Comparison of ENCODE assay signal across 16 mouse cellular contexts in the genomic region with DNA sequence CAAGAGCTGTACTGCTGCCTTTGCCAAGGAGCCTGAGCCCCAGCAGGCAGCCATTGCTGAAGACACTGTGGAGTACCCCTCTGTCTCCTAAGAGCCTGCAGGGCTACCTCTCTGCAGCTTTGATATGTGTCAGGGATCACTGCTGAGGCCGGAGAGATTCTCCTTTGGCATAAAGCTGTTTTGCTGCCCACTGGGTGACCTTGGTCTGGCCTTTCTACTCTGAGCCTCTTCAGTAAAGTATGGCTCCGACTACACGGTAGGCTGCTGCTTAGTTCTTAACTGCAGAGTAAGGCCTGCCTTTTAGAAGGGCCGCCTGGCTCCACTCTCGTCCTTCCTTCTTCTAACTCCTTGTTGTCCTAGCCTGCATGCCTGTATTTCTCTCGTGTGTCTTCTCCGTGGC.
DNase-seq lines count a peak whose midpoint lies in the region; ATAC-seq and TF ChIP-seq lines count a peak whose summit lies in the region.
"Had no signal": no experiment of that assay in that cellular context is flagged by ENCODE, and none has a peak within 500 bp of the region (broad histone marks: within the 10 kb centered on the region; RNA-seq: fewer than 3 reads in every experiment).

No protein-coding gene starts in this region.

- H3K4me1 ChIP-seq in heart, postnatal 0 days (ENCODE audit: control insufficient read depth, insufficient read depth): peaks cover 24% of the 10 kb centered on the region; the same call in 1 of the 2 replicates
- peaks cover 14% of the 10 kb centered on the region for H3K4me1 ChIP-seq in midbrain, embryonic 10.5 days
- H3K4me1 ChIP-seq in midbrain, embryonic 13.5 days (replicated peaks): no peaks in the 10 kb centered on the region
- H3K4me1 ChIP-seq: limb, embryonic 15.5 days had no signal

- H3K27me3 ChIP-seq in heart, postnatal 0 days (ENCODE audit: control insufficient read depth, insufficient read depth, low read length): no peaks in the 10 kb centered on the region
- no peaks in the 10 kb centered on the region for H3K27me3 ChIP-seq in midbrain, embryonic 10.5 days (ENCODE audit: low read depth, poor library complexity, severe bottlenecking)
- no peaks in the 10 kb centered on the region for H3K27me3 ChIP-seq in midbrain, embryonic 13.5 days
- H3K27me3 ChIP-seq: limb, embryonic 15.5 days had no signal

- no peak for TF ChIP-seq EP300 in heart, postnatal 0 days (IDR thresholded peaks at IDR 0.05; ENCODE audit: low read depth)

- no peak overlapping the region for H3K9ac ChIP-seq in heart, postnatal 0 days (replicated peaks; ENCODE audit: low read depth, low read length)
- H3K9ac ChIP-seq in midbrain, embryonic 13.5 days (replicated peaks): no peak overlapping the region
- H3K9ac ChIP-seq: limb, embryonic 15.5 days had no signal

- ATAC-seq in heart, postnatal 0 days (ENCODE audit: insufficient read depth, low read depth): peak; percentile 55; the same call in 1 of the 2 replicates
- no peak for ATAC-seq in midbrain, embryonic 13.5 days
- ATAC-seq: inflammation-experienced regulatory T-cells, adult 6 months had no signal

- H3K9me3 ChIP-seq in heart, postnatal 0 days (replicated peaks; ENCODE audit: control insufficient read depth, low read length): no peaks in the 10 kb centered on the region
- no peaks in the 10 kb centered on the region for H3K9me3 ChIP-seq in midbrain, embryonic 10.5 days (replicated peaks)
- H3K9me3 ChIP-seq in midbrain, embryonic 13.5 days: no peaks in the 10 kb centered on the region
- H3K9me3 ChIP-seq: limb, embryonic 15.5 days had no signal

- no peak overlapping the region for H3K4me3 ChIP-seq in heart, postnatal 0 days (ENCODE audit: low read depth, low read length)
- no peak overlapping the region for H3K4me3 ChIP-seq in midbrain, embryonic 10.5 days
- H3K4me3 ChIP-seq in midbrain, embryonic 13.5 days (replicated peaks): no peak overlapping the region
- H3K4me3 ChIP-seq: limb, embryonic 15.5 days had no signal

- 46% methylated on average over 7 of the region's 7 CpGs for WGBS in heart, postnatal 0 days
- WGBS in midbrain, embryonic 10.5 days: 65% methylated on average over 7 of the region's 7 CpGs
- 60% methylated on average over 7 of the region's 7 CpGs for WGBS in midbrain, embryonic 13.5 days

- H3K27ac ChIP-seq in heart, postnatal 0 days (ENCODE audit: low read depth): peak overlapping the region; percentile 67
- 0 out of 2 replicates have a peak overlapping the region, but pooled peaks have one; percentile 25 for H3K27ac ChIP-seq in midbrain, embryonic 10.5 days (replicated peaks)
- H3K27ac ChIP-seq in midbrain, embryonic 13.5 days: no peak overlapping the region
- H3K27ac ChIP-seq: limb, embryonic 15.5 days had no signal

- TF ChIP-seq CTCF in heart, postnatal 0 days (IDR thresholded peaks at IDR 0.05; ENCODE audit: low read depth): no peak

- no peak overlapping the region for H3K4me2 ChIP-seq in heart, postnatal 0 days (ENCODE audit: low read depth, low read length)
- H3K4me2 ChIP-seq in midbrain, embryonic 13.5 days (replicated peaks): no peak overlapping the region
- H3K4me2 ChIP-seq: limb, embryonic 15.5 days had no signal

- peak; percentile 31 for DNase-seq in adrenal gland, postnatal 14 days
- no peak for DNase-seq in adrenal gland, adult 18-20 months (ENCODE audit: low spot score in 2 of 2)
- DNase-seq in heart, postnatal 0 days (ENCODE audit: low spot score): no peak
- DNase-seq in heart, adult 8-10 months (ENCODE audit: low spot score): no peak
- DNase-seq in midbrain, embryonic 10.5 days (ENCODE audit: low spot score): no peak
- DNase-seq in MN1 (ENCODE audit: low spot score): no peak
- DNase-seq: cerebellum, adult 11 months; cerebellum, postnatal 14 days; gastrocnemius, postnatal 10 days; heart, postnatal 14 days; lung, postnatal 14 days; spleen, adult 18-20 months; thymus, postnatal 36 days had no signal

- H3K36me3 ChIP-seq in heart, postnatal 0 days (replicated peaks; ENCODE audit: control insufficient read depth, insufficient read depth, low read length): no peaks in the 10 kb centered on the region
- H3K36me3 ChIP-seq in midbrain, embryonic 10.5 days: no peaks in the 10 kb centered on the region
- H3K36me3 ChIP-seq in midbrain, embryonic 13.5 days: no peaks in the 10 kb centered on the region
- H3K36me3 ChIP-seq: limb, embryonic 15.5 days had no signal
